Mouse (Mus musculus) hindbrain, embryonic 13.5 days (tissue): ENCODE measurements around the gene Ahdc1. TPM values are rescaled to one million over a fixed set of nuclear protein-coding genes. Genes with fewer than 3 reads are reported as not detected.

Source experiments
- ATAC-seq: fragments of 200-750 bp; cut with Nextera tagmentation; 2 replicates; pipeline ENCODE4 v1.8.0; 2017; ENCODE audit warnings: moderate TSS enrichment; ENCODE audit not compliant: low FRiP score
- H3K27ac ChIP-seq: fragments of 300-500 bp; sonication (generic); 2 replicates; pipeline ENCODE4 v1.5.1; 2015; ENCODE audit warnings: inconsistent platforms, mild to moderate bottlenecking, moderate library complexity
- H3K27me3 ChIP-seq: fragments of 300-500 bp; sonication (generic); 2 replicates; pipeline ENCODE4 v1.6.1; 2015; ENCODE audit warnings: mild to moderate bottlenecking, inconsistent platforms
- H3K36me3 ChIP-seq: fragments of 300-500 bp; sonication (generic); 2 replicates; pipeline ENCODE4 v1.6.1; 2015; ENCODE audit warnings: mild to moderate bottlenecking, inconsistent platforms
- H3K4me1 ChIP-seq: fragments of 300-500 bp; sonication (generic); replicated peaks from 2 replicates; pipeline ENCODE4 v1.6.1; 2015; ENCODE audit warnings: inconsistent platforms
- H3K4me2 ChIP-seq: fragments of 300-500 bp; sonication (generic); 2 replicates; pipeline ENCODE4 v1.6.1; 2015; ENCODE audit warnings: inconsistent platforms, mild to moderate bottlenecking, moderate library complexity
- H3K4me3 ChIP-seq: fragments of 300-500 bp; sonication (generic); 2 replicates; pipeline ENCODE4 v1.5.1; 2015; ENCODE audit warnings: mild to moderate bottlenecking, inconsistent platforms
- H3K9ac ChIP-seq: fragments of 300-500 bp; sonication (generic); 2 replicates; pipeline ENCODE4 v1.6.1; 2015; ENCODE audit warnings: mild to moderate bottlenecking, inconsistent platforms
- H3K9me3 ChIP-seq: fragments of 300-500 bp; sonication (generic); 2 replicates; pipeline ENCODE4 v1.6.1; 2016; ENCODE audit warnings: inconsistent platforms
- WGBS: fragments of 180-500 bp; shearing (Covaris S2); methylation state at CpG from one replicate; pipeline ENCODE4 v1.1.7; 2015; 5-methylcytosine and 5-hydroxymethylcytosine counted together
- polyA plus RNA-seq: library from polyadenylated mRNA; unstranded; fragments of >200 nt; fragmentation: Nextera tagmentation; extraction: Ambion mirVana; gene quantifications from 2 replicates; pipeline ENCODE4 v1.2.1, GENCODE M21; 2015

The Ahdc1 gene
- polyA plus RNA-seq, 1 experiment from 2014 or later: 12.5 TPM

- H3K4me3 ChIP-seq: no peak overlapping the region
- 17% methylated on average over 3 of the region's 3 CpGs for WGBS
- H3K27me3 ChIP-seq: no peaks in the 10 kb centered on the region
- peaks cover 50% of the 10 kb centered on the region for H3K4me1 ChIP-seq
- peaks cover 1% of the 10 kb centered on the region; the same call in 1 of the 2 replicates for H3K36me3 ChIP-seq
- peak overlapping the region; percentile 73 for H3K4me2 ChIP-seq
- peak; percentile 41 for ATAC-seq
- H3K9ac ChIP-seq: peak overlapping the region; percentile 73
- peak overlapping the region; percentile 85 for H3K27ac ChIP-seq
- H3K9me3 ChIP-seq: no peaks in the 10 kb centered on the region
Observed at GRCm38 (mm10) chr4:133083991-133084861, 73.2 kb downstream of the Ahdc1 start.

GRCm38 (mm10) chr4:133085011-133085782 lies 74.1 kb downstream of the Ahdc1 start:
- WGBS: 1% methylated on average over 39 of the region's 53 CpGs
- ATAC-seq: peak; percentile 52

DNA sequence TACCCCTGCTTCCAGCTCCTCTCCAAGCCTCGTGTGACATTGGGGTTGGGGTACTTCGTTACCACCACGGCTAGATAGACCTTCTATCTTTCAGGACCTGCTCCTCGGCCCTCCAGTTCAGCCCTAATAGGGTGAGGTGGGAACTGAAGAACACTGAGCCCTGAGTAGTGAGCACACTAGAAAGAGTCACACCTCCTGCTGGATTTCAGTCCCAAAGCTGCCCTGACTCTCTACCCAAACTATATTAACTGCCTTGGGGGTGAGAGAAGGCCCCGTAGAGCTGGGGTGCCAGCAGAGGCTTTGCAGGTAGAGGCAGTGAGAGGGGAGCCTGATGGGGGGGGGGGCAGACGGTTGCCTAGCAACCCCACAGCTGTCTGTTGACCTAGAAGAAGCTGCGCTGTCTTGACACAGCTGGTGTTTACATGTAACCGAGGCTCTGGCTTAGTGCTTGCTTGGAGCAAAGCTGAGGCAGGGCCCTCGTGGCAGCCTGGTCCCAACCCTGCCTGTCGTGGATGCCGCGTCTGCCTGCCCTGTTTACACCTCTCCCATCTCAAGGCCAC lies 74.8 kb downstream of the Ahdc1 start:
- H3K4me2 ChIP-seq: peak overlapping the region; percentile 73
- H3K4me1 ChIP-seq: peaks cover 57% of the 10 kb centered on the region
- 7% methylated on average over 12 of the region's 12 CpGs for WGBS
- H3K9me3 ChIP-seq: no peaks in the 10 kb centered on the region
- no peaks in the 10 kb centered on the region for H3K36me3 ChIP-seq
- H3K27ac ChIP-seq: peak overlapping the region; percentile 85
- peak overlapping the region; percentile 73 for H3K9ac ChIP-seq
- H3K27me3 ChIP-seq: no peaks in the 10 kb centered on the region
- ATAC-seq: peak; percentile 18; the same call in 1 of the 2 replicates
- peak overlapping the region; percentile 42; the same call in 1 of the 2 replicates for H3K4me3 ChIP-seq

More at GRCm38 (mm10) chr4:133085011-133085782, 74.1 kb downstream of the Ahdc1 start:
- peak overlapping the region; percentile 85 for H3K27ac ChIP-seq
- peak overlapping the region; percentile 73 for H3K9ac ChIP-seq
- peak overlapping the region; percentile 73 for H3K4me2 ChIP-seq
- H3K36me3 ChIP-seq: no peaks in the 10 kb centered on the region
- H3K27me3 ChIP-seq: no peaks in the 10 kb centered on the region
- H3K4me3 ChIP-seq: peak overlapping the region; percentile 42
- peaks cover 51% of the 10 kb centered on the region for H3K4me1 ChIP-seq
- no peaks in the 10 kb centered on the region for H3K9me3 ChIP-seq

DNA sequence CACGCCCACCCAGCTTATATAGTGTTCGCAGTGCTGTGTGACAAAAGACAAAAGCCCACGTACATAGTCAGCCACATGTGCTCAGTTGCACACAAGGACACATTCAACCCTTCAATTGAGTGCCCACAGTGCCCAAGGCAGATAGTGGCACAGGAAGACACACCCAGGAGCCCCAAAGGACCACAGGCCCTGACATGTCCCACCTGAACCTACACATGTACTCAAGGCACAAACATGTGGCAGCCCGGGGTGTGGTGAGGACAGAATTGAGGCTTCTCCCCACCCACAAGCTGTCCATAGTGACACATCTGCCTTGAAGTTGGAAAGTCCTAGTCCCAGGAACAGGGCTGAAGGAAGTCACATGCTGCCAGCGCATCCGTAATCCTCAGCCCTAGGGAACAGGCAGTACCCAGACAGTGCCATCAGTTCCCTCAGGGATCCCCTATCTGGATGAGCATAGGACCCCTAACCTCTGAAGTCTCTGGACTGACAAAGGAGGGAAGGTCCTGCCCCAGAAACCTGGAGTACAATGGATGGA lies 76.2 kb downstream of the Ahdc1 start:
- Histone ChIP-seq H3K4me2 (no peak overlapping the region), H3K9ac (peak overlapping the region; percentile 29; the same call in 1 of the 2 replicates), H3K36me3 (no peaks in the 10 kb centered on the region), H3K9me3 (no peaks in the 10 kb centered on the region), H3K4me3 (no peak overlapping the region), H3K27ac (no peak overlapping the region), H3K27me3 (no peaks in the 10 kb centered on the region), H3K4me1 (peaks cover 71% of the 10 kb centered on the region)
- no peak for ATAC-seq
- WGBS: 85% methylated on average over 6 of the region's 6 CpGs

DNA sequence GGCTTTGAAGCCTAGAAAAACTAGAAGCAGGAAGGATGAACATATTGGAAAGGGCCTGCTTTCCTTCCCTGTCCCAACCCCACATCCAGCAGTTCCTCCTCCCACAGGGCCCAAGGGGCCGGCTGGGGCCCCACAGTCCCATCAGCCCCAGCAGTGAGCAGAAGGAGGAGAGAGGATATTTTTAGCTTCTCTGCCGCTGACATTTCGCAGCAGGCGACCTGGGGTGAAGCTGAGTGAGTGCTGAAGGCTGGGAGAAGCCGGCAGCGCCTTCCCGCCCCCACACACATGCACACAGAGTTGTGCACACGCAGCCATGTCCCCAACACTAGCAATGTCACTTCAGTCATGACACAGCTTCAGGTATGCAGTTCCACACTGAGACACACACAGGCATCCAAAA lies 76.8 kb downstream of the Ahdc1 start:
- H3K27me3 ChIP-seq: no peaks in the 10 kb centered on the region
- no peak overlapping the region for H3K4me3 ChIP-seq
- no peak overlapping the region for H3K4me2 ChIP-seq
- no peak for ATAC-seq
- WGBS: 46% methylated on average over 8 of the region's 8 CpGs
- H3K27ac ChIP-seq: no peak overlapping the region
- no peaks in the 10 kb centered on the region for H3K36me3 ChIP-seq
- peaks cover 77% of the 10 kb centered on the region for H3K4me1 ChIP-seq
- H3K9me3 ChIP-seq: no peaks in the 10 kb centered on the region
- H3K9ac ChIP-seq: peak overlapping the region; percentile 29

- Histone ChIP-seq H3K4me2 (no peak overlapping the region), H3K9ac (no peak overlapping the region), H3K4me3 (no peak overlapping the region), H3K27me3 (no peaks in the 10 kb centered on the region), H3K9me3 (no peaks in the 10 kb centered on the region), H3K36me3 (no peaks in the 10 kb centered on the region), H3K27ac (no peak overlapping the region), H3K4me1 (peaks cover 83% of the 10 kb centered on the region)
- ATAC-seq: no peak
- WGBS: 85% methylated on average over 9 of the region's 9 CpGs
Observed at GRCm38 (mm10) chr4:133089319-133089718, 78.3 kb downstream of the Ahdc1 start.

GRCm38 (mm10) chr4:133089802-133090201 lies 78.7 kb downstream of the Ahdc1 start:
- Histone ChIP-seq H3K4me1 (peaks cover 83% of the 10 kb centered on the region), H3K9me3 (no peaks in the 10 kb centered on the region), H3K36me3 (no peaks in the 10 kb centered on the region), H3K9ac (peak overlapping the region; percentile 55), H3K4me3 (no peak overlapping the region), H3K27me3 (no peaks in the 10 kb centered on the region), H3K4me2 (no peak overlapping the region), H3K27ac (peak overlapping the region; percentile 91)
- 76% methylated on average over 4 of the region's 4 CpGs for WGBS
- no peak for ATAC-seq

DNA sequence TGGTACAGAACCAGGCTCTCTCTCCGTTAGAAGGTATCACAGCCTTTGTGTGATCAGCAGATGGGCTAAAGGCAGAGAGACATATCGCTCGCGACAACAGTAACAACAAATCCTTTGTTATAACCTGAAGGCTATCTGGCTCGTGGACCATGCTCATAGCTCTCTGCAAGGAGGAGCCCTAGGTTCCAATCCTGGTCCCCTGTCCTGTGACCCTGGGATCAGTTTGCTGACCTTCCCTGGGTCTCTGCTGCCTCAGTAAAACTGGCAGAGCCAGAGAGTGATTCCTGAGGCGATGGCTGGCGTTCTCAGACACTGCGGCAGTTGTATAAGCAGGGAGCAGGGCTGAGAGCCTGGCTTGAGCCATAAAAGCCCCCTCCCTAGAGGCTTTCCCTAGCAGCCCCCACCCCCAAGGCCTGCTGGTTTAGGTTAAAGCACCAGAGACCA lies 79.2 kb downstream of the Ahdc1 start:
- H3K9ac ChIP-seq: peak overlapping the region; percentile 55
- H3K4me1 ChIP-seq: peaks cover 83% of the 10 kb centered on the region
- no peaks in the 10 kb centered on the region for H3K9me3 ChIP-seq
- no peaks in the 10 kb centered on the region for H3K36me3 ChIP-seq
- WGBS: 31% methylated on average over 8 of the region's 8 CpGs
- no peak overlapping the region for H3K4me3 ChIP-seq
- ATAC-seq: no peak; the same call in 1 of the 2 replicates
- no peaks in the 10 kb centered on the region for H3K27me3 ChIP-seq
- 0 out of 2 replicates have a peak overlapping the region, but pooled peaks have one; percentile 17 for H3K4me2 ChIP-seq
- H3K27ac ChIP-seq: peak overlapping the region; percentile 91

DNA sequence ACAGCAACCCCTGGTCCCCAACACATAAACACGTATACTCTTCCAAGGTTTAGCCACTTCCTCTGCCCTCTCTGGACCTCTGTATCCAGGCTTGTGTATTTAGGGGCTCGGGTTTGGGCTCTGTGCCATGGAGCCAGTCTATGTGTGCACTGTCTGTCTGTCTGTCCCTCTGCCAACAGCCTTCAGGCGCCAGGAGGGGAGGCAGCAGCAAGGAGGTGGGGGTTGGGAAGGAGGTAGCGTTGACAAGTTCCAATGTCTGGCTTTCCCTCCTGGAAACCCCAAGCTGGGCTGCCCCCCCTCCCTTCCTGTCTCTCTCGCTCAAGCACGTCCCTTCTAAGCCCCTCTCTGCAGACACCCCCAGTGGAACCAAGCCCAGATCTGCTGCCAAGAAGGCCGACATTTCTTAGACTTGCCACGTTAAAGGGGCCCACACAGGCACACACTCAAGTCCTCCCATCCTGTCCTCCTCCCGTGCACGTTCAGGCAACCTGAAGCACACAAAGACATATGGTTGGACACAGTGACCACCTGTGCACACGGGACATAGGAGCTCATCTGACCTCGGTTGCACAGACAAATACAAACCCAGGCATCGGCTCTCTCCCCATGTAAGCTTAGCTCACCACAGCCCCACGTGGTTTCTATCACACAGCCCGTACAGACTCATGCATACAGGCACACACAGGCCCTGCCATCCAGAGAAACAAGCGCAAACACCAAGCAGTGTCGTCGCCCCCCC lies 79.8 kb downstream of the Ahdc1 start:
- Histone ChIP-seq H3K4me2 (0 out of 2 replicates have a peak overlapping the region, but pooled peaks have one; percentile 17), H3K4me3 (no peak overlapping the region), H3K9ac (peak overlapping the region; percentile 55; the same call in 1 of the 2 replicates), H3K27ac (peak overlapping the region; percentile 91), H3K27me3 (no peaks in the 10 kb centered on the region), H3K4me1 (peaks cover 82% of the 10 kb centered on the region), H3K36me3 (no peaks in the 10 kb centered on the region), H3K9me3 (no peaks in the 10 kb centered on the region)
- peak; percentile 36 for ATAC-seq
- WGBS: 44% methylated on average over 17 of the region's 18 CpGs

DNA sequence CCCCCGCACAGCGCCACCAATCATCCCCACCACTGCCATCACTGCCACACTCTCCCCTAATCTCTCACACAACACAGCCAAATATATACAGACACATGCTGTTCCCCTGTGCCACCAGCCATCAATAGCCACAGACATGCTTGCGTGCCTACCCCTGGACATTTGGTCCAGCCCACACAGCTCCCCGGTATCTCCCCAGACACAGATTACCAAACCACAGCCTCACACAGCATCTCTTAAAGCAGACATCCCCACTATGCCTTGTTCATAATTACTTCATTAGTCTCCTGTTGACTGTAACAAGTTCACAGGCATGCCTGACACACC lies 80.4 kb downstream of the Ahdc1 start:
- WGBS: 71% methylated on average over 4 of the region's 4 CpGs
- H3K36me3 ChIP-seq: no peaks in the 10 kb centered on the region
- H3K27ac ChIP-seq: peak overlapping the region; percentile 91
- no peak overlapping the region for H3K4me2 ChIP-seq
- no peaks in the 10 kb centered on the region for H3K9me3 ChIP-seq
- H3K27me3 ChIP-seq: no peaks in the 10 kb centered on the region
- no peak for ATAC-seq
- H3K4me3 ChIP-seq: no peak overlapping the region
- H3K9ac ChIP-seq: peak overlapping the region; percentile 55; the same call in 1 of the 2 replicates
- H3K4me1 ChIP-seq: peaks cover 77% of the 10 kb centered on the region

DNA sequence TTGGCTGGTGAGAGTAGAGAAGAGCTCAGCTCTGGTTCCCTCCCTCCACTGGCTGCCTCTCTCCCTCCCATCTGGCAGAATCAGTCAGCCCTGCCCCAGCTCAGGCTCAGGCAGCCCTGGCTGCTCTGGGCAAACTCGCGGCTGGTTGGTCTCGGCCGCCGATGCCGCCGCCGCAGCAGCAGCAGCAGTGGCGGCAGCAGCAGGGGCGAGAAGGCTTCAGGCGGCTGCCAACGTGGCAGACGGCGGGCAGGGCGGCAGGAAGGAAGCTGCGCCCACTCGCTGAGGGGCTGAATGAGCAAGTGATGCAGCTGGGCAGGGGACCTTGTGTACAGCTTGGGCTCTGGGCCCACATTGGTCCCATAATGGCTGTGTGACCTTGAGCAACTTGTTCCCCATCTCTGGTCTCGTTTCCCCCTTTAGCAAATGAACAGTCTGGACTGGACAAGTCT lies 81.4 kb downstream of the Ahdc1 start:
- peak overlapping the region; percentile 40 for H3K9ac ChIP-seq
- H3K4me2 ChIP-seq: peak overlapping the region; percentile 38
- WGBS: 2% methylated on average over 18 of the region's 18 CpGs
- no peaks in the 10 kb centered on the region for H3K27me3 ChIP-seq
- H3K27ac ChIP-seq: peak overlapping the region; percentile 91
- 0 out of 2 replicates have a peak overlapping the region, but pooled peaks have one; percentile 1 for H3K4me3 ChIP-seq
- H3K9me3 ChIP-seq: no peaks in the 10 kb centered on the region
- no peaks in the 10 kb centered on the region for H3K36me3 ChIP-seq
- peaks cover 69% of the 10 kb centered on the region for H3K4me1 ChIP-seq
- 0 out of 2 replicates have a peak, but pooled peaks have one; percentile 14 for ATAC-seq
